Mouse (Mus musculus): ENCODE measurements around the gene Abcb1a. TPM values are rescaled to one million over a fixed set of nuclear protein-coding genes. Genes with fewer than 3 reads are reported as not detected.

Gene Abcb1a
- polyA plus RNA-seq, 1 experiment from 2014 or later, result 1.3 TPM

DNA sequence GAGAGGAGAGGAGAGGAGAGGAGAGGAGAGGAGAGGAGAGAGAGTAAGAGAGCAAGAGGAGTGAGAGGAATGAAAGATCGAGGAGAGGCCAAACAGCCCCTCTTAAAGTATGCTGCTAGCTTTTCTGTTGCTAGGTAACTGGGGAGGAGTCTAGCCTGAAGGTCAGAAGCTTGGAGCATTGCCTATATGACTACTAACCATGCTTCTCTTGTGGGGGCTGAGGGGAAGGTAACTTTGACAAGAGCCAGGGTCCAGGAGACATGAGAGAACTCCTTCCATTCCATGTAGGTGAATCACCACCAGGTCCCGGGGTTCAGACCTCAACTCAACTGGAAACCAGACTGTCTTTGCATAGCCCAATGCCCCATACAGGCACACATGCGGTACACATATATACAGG, 113.0 kb downstream of the Abcb1a start:
- Histone ChIP-seq H3K27me3 (ENCODE audit: control insufficient read depth, insufficient read depth, low read length) (no peaks in the 10 kb centered on the region), H3K9ac (replicated peaks; ENCODE audit: low read depth, low read length) (no peak overlapping the region), H3K4me2 (ENCODE audit: low read depth, low read length) (no peak overlapping the region), H3K4me1 (ENCODE audit: control insufficient read depth, insufficient read depth, low read length) (no peaks in the 10 kb centered on the region), H3K4me3 (ENCODE audit: low read depth, low read length) (no peak overlapping the region), H3K27ac (ENCODE audit: low read depth, low read length) (no peak overlapping the region), H3K9me3 (ENCODE audit: control insufficient read depth, low read length) (no peaks in the 10 kb centered on the region), H3K36me3 (ENCODE audit: control insufficient read depth, insufficient read depth, low read length) (no peaks in the 10 kb centered on the region)
- ATAC-seq (ENCODE audit: low read depth), result no peak
- WGBS, result 80% methylated on average over 3 of the region's 3 CpGs

DNA sequence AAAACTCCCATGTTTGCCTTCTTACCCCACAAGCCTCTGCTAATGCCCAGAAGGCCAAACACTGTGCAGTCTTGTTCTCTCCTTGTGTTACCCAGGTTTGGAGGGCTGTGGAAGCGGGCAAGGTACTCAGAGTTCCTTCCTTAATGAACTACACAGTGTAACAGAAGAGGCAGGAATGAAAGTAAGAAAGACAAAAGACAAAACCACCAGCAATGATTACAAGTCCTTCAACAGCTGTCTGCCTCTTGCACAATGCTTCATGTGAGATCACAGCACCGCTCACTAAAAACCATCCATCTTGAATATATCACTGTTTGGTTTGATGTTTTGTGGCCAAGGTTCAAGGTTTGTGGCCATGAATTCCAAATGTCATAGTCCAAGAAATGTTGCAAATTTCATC, 118.4 kb downstream of the Abcb1a start:
- ATAC-seq (ENCODE audit: low read depth), result no peak
- H3K27me3 ChIP-seq (ENCODE audit: control insufficient read depth, insufficient read depth, low read length), result no peaks in the 10 kb centered on the region

DNA sequence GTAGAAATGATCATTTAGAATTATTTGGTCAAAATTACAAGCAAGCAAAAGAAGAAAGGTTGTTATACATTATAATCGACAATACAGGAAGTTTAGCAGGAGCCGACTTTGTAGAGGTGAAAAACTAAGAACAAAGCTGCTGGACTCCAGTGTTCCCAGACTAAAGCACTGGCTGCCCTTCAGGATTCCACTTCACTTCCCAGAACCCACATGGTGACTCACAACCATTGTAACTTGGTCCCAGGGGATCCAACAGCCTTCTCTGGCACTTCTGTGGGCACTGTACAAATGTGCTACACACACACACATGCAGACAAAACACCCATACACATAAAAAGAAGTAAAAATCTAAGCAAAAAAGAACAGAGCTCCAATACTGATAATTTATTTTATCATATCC, 118.9 kb downstream of the Abcb1a start:
- WGBS, result 92% methylated on average over 2 of the region's 2 CpGs
- no peak for ATAC-seq (ENCODE audit: low read depth)
- H3K4me2 ChIP-seq (ENCODE audit: low read depth, low read length), result no peak overlapping the region
- H3K27me3 ChIP-seq (ENCODE audit: control insufficient read depth, insufficient read depth, low read length), result no peaks in the 10 kb centered on the region
- no peak overlapping the region for H3K9ac ChIP-seq (replicated peaks; ENCODE audit: low read depth, low read length)
- no peak overlapping the region for H3K27ac ChIP-seq (ENCODE audit: low read depth, low read length)
- H3K36me3 ChIP-seq (ENCODE audit: control insufficient read depth, insufficient read depth, low read length), result no peaks in the 10 kb centered on the region
- no peaks in the 10 kb centered on the region for H3K4me1 ChIP-seq (ENCODE audit: control insufficient read depth, insufficient read depth, low read length)
- H3K9me3 ChIP-seq (ENCODE audit: control insufficient read depth, low read length), result no peaks in the 10 kb centered on the region
- no peak overlapping the region for H3K4me3 ChIP-seq (ENCODE audit: low read depth, low read length)

More for the DNA sequence above, 118.4 kb downstream of the Abcb1a start:
- Histone ChIP-seq H3K9ac (replicated peaks; ENCODE audit: low read depth, low read length) (no peak overlapping the region), H3K4me3 (ENCODE audit: low read depth, low read length) (no peak overlapping the region), H3K9me3 (ENCODE audit: control insufficient read depth, low read length) (no peaks in the 10 kb centered on the region), H3K36me3 (ENCODE audit: control insufficient read depth, insufficient read depth, low read length) (no peaks in the 10 kb centered on the region), H3K27ac (ENCODE audit: low read depth, low read length) (no peak overlapping the region), H3K4me2 (ENCODE audit: low read depth, low read length) (no peak overlapping the region), H3K4me1 (ENCODE audit: control insufficient read depth, insufficient read depth, low read length) (no peaks in the 10 kb centered on the region)
- 87% methylated on average over 2 of the region's 2 CpGs for WGBS

DNA sequence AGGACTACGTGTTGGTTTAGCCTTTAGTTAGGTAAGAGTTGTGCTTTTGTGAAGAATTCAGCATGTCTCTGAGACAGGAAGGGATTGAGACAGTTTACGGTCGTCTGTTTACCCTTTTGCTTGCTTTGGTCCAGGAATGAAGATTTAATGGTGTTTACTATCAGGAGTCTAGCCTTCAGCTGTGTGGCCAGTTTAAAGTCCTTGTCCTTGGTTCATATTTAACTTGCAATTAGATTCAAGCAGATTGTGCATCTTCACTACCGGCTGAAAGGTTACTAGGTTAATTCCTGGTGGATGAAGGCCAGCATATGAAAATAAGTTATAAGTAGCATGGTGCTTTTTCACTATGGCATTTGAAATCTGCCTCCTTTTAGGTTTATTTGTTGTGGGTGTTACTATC, 132.4 kb downstream of the Abcb1a start:
- no peak for ATAC-seq (ENCODE audit: low read depth)
- no peak overlapping the region for H3K4me3 ChIP-seq (ENCODE audit: low read depth, low read length)
- H3K27me3 ChIP-seq (ENCODE audit: control insufficient read depth, insufficient read depth, low read length), result no peaks in the 10 kb centered on the region
- no peaks in the 10 kb centered on the region for H3K9me3 ChIP-seq (ENCODE audit: control insufficient read depth, low read length)
- no peak overlapping the region for H3K4me2 ChIP-seq (ENCODE audit: low read depth, low read length)
- no peak overlapping the region for H3K27ac ChIP-seq (ENCODE audit: low read depth, low read length)
- no peaks in the 10 kb centered on the region for H3K4me1 ChIP-seq (ENCODE audit: control insufficient read depth, insufficient read depth, low read length)
- WGBS, result 68% methylated on average over 4 of the region's 4 CpGs
- H3K36me3 ChIP-seq (ENCODE audit: control insufficient read depth, insufficient read depth, low read length), result no peaks in the 10 kb centered on the region
- no peak overlapping the region for H3K9ac ChIP-seq (replicated peaks; ENCODE audit: low read depth, low read length)

Other genes with a start within 250 kb of the Abcb1a start
- gene Dbf4, start 237.4 kb upstream of the Abcb1a start, polyA plus RNA-seq (2014; fragmentation: Nextera tagmentation; extraction: Ambion mirVana), result 9.5 and 13.1 TPM in 2 replicates
- gene Slc25a40, start 237.2 kb upstream of the Abcb1a start, polyA plus RNA-seq (2014; fragmentation: Nextera tagmentation; extraction: Ambion mirVana), result 11.1 and 11.4 TPM in 2 replicates
- gene Rundc3b, start 37.1 kb upstream of the Abcb1a start, polyA plus RNA-seq (2014; fragmentation: Nextera tagmentation; extraction: Ambion mirVana), result 63.2 and 64.0 TPM in 2 replicates
- 0.51 and 1.0 TPM in 2 replicates for gene Abcb1b, start 138.1 kb downstream of the Abcb1a start, polyA plus RNA-seq (2014; fragmentation: Nextera tagmentation; extraction: Ambion mirVana)
- gene Abcb4, start 233.6 kb downstream of the Abcb1a start, polyA plus RNA-seq (2014; fragmentation: Nextera tagmentation; extraction: Ambion mirVana), result 0.85 and 0.96 TPM in 2 replicates

Data from neural tube, embryonic 14.5 days (tissue).